Mouse (Mus musculus) embryonic facial prominence, embryonic 11.5 days (tissue): ENCODE data around the gene Pard3. TPM values are rescaled to one million over a fixed set of nuclear protein-coding genes. Genes with fewer than 3 reads are reported as not detected.

Experiments
- ATAC-seq: fragments of 200-750 bp; cut with Nextera tagmentation; replicated peaks from 2 replicates; pipeline ENCODE4 v1.8.0; 2017; ENCODE audit warnings: low read depth; ENCODE audit not compliant: insufficient number of reproducible peaks, low FRiP score, low TSS enrichment
- DNase-seq: peaks from one replicate; pipeline ENCODE4 v3.0.0-alpha.2; 2015; ENCODE audit warnings: low spot score
- H3K27ac ChIP-seq: fragments of 300-500 bp; sonication (generic); replicated peaks from 2 replicates; pipeline ENCODE4 v1.5.1; 2014; ENCODE audit warnings: mild to moderate bottlenecking, low read depth, low read length, control low read depth
- H3K27me3 ChIP-seq: fragments of 300-500 bp; sonication (generic); 2 replicates; pipeline ENCODE4 v1.6.1; 2014; ENCODE audit warnings: mild to moderate bottlenecking, low read length, moderate library complexity, mixed read lengths; ENCODE audit not compliant: control insufficient read depth, insufficient read depth
- H3K36me3 ChIP-seq: fragments of 300-500 bp; sonication (generic); replicated peaks from 2 replicates; pipeline ENCODE4 v1.6.1; 2014; ENCODE audit warnings: low read depth, mild to moderate bottlenecking, low read length, moderate library complexity, mixed read lengths; ENCODE audit not compliant: control insufficient read depth, insufficient read depth
- H3K4me1 ChIP-seq: fragments of 300-500 bp; sonication (generic); 2 replicates; pipeline ENCODE4 v1.6.1; 2014; ENCODE audit warnings: low read length, mixed read lengths; ENCODE audit not compliant: control insufficient read depth, insufficient read depth
- H3K4me2 ChIP-seq: fragments of 300-500 bp; sonication (generic); 2 replicates; pipeline ENCODE4 v1.6.1; 2014; ENCODE audit warnings: low read depth, mild to moderate bottlenecking, control low read depth, low read length, moderate library complexity
- H3K4me3 ChIP-seq: fragments of 300-500 bp; sonication (generic); 2 replicates; pipeline ENCODE4 v1.5.1; 2014; ENCODE audit warnings: low read depth, low read length, control low read depth
- H3K9ac ChIP-seq: fragments of 300-500 bp; sonication (generic); replicated peaks from 2 replicates; pipeline ENCODE4 v1.6.1; 2014; ENCODE audit warnings: mild to moderate bottlenecking, control low read depth, low read length
- H3K9me3 ChIP-seq: fragments of 300-500 bp; sonication (generic); replicated peaks from 2 replicates; pipeline ENCODE4 v1.6.1; 2016; ENCODE audit warnings: mild to moderate bottlenecking, low read length, inconsistent platforms, mixed read lengths; ENCODE audit not compliant: control insufficient read depth
- WGBS: fragments of 180-500 bp; shearing (Covaris S2); extraction: QIAGEN DNeasy Blood & Tissue Kit; methylation state at CpG from one replicate; pipeline ENCODE4 v1.1.7; 2014; 5-methylcytosine and 5-hydroxymethylcytosine counted together
- polyA plus RNA-seq: library from polyadenylated mRNA; unstranded; fragments of >200 nt; fragmentation: Nextera tagmentation; extraction: Ambion mirVana; gene quantifications from 2 replicates; pipeline ENCODE4 v1.2.1, GENCODE M21; 2014

Gene Pard3
- polyA plus RNA-seq, 1 experiment from 2014 or later: 34.5 TPM

DNA sequence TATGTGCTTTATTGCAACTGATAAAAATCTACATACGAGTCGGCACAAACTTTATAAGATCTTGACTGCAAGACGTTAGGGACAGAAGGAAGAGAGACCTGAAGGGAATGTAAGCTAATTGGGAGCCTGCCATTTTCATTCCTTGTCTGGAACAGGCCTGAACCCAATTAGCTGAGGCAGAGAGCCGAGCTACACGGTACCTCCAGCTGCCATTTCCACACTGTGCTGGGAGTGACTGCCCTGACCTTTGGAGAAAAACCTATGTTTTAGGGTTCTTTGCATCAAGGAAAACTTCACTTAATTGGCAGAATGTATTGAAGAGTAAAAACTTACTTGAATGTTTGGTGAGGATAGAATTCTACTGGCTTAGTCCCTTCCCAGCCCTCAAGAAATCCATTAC, 262.1 kb downstream of the Pard3 start:
- no peaks in the 10 kb centered on the region for H3K9me3 ChIP-seq
- no peak overlapping the region for H3K4me2 ChIP-seq
- no peak overlapping the region for H3K9ac ChIP-seq
- no peak overlapping the region for H3K4me3 ChIP-seq
- no peaks in the 10 kb centered on the region for H3K36me3 ChIP-seq
- no peak overlapping the region for H3K27ac ChIP-seq
- H3K27me3 ChIP-seq: no peaks in the 10 kb centered on the region
- WGBS: 33% methylated on average over 5 of the region's 5 CpGs
- no peaks in the 10 kb centered on the region; the same call in 1 of the 2 replicates for H3K4me1 ChIP-seq
- ATAC-seq (no peak), DNase-seq (peak; percentile 30)

GRCm38 (mm10) chr8:127330258-127331187, 266.8 kb downstream of the Pard3 start:
- H3K4me2 ChIP-seq: no peak overlapping the region
- no peak for DNase-seq
- H3K9ac ChIP-seq: no peak overlapping the region
- H3K27me3 ChIP-seq: no peaks in the 10 kb centered on the region
- H3K27ac ChIP-seq: no peak overlapping the region
- H3K9me3 ChIP-seq: no peaks in the 10 kb centered on the region
- H3K4me1 ChIP-seq: no peaks in the 10 kb centered on the region; the same call in 1 of the 2 replicates
- H3K4me3 ChIP-seq: no peak overlapping the region
- no peak; the same call in 1 of the 2 replicates for ATAC-seq
- H3K36me3 ChIP-seq: no peaks in the 10 kb centered on the region
- 38% methylated on average over 12 of the region's 12 CpGs for WGBS

GRCm38 (mm10) chr8:127331751-127332150, 268.1 kb downstream of the Pard3 start:
- DNase-seq (peak; percentile 60), ATAC-seq (no peak)
- Histone ChIP-seq H3K27me3 (no peaks in the 10 kb centered on the region), H3K9me3 (no peaks in the 10 kb centered on the region), H3K4me1 (no peaks in the 10 kb centered on the region), H3K36me3 (no peaks in the 10 kb centered on the region), H3K4me2 (no peak overlapping the region), H3K4me3 (no peak overlapping the region), H3K27ac (no peak overlapping the region), H3K9ac (no peak overlapping the region)
- WGBS: 100% methylated on average over 1 of the region's 1 CpGs

DNA sequence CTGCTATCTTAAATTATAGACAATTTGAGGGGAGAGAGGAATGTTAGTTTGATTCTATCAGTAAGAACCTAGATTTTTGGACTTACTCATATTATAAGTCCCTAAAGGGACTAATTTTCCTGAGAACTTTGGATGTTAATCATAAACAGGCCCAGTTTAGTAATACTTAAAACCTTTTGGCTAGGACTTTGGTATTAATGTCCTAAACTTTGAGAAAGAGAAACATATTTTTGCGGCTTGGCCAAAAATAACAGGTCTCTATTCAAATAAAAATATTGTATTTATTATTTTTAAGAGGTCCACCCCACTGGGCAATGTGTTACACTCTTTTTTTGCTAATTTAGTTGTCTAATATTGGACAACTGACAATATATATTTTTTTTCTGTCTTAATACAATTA, 271.5 kb downstream of the Pard3 start:
- Histone ChIP-seq H3K36me3 (no peaks in the 10 kb centered on the region), H3K4me2 (no peak overlapping the region), H3K9me3 (no peaks in the 10 kb centered on the region), H3K27me3 (no peaks in the 10 kb centered on the region), H3K4me3 (no peak overlapping the region), H3K4me1 (no peaks in the 10 kb centered on the region), H3K9ac (no peak overlapping the region), H3K27ac (no peak overlapping the region)
- DNase-seq: no peak
- WGBS: 71% methylated on average over 1 of the region's 1 CpGs
- no peak for ATAC-seq

GRCm38 (mm10) chr8:127338183-127338582, 274.5 kb downstream of the Pard3 start:
- ATAC-seq: no peak
- Histone ChIP-seq H3K9ac (no peak overlapping the region), H3K9me3 (no peaks in the 10 kb centered on the region), H3K27ac (no peak overlapping the region), H3K27me3 (no peaks in the 10 kb centered on the region), H3K4me1 (no peaks in the 10 kb centered on the region), H3K36me3 (no peaks in the 10 kb centered on the region), H3K4me2 (no peak overlapping the region), H3K4me3 (no peak overlapping the region)
- no peak for DNase-seq
- WGBS: 51% methylated on average over 11 of the region's 11 CpGs

GRCm38 (mm10) chr8:127341046-127341445, 277.4 kb downstream of the Pard3 start:
- no peak overlapping the region for H3K4me2 ChIP-seq
- 81% methylated on average over 7 of the region's 7 CpGs for WGBS
- no peaks in the 10 kb centered on the region for H3K36me3 ChIP-seq
- H3K9ac ChIP-seq: no peak overlapping the region
- H3K27me3 ChIP-seq: no peaks in the 10 kb centered on the region
- no peak for ATAC-seq
- H3K4me3 ChIP-seq: no peak overlapping the region
- no peak for DNase-seq
- H3K4me1 ChIP-seq: no peaks in the 10 kb centered on the region
- no peaks in the 10 kb centered on the region for H3K9me3 ChIP-seq
- no peak overlapping the region for H3K27ac ChIP-seq

- H3K9me3 ChIP-seq: no peaks in the 10 kb centered on the region
- no peak for ATAC-seq
- H3K9ac ChIP-seq: no peak overlapping the region
- no peak for DNase-seq
- WGBS: 61% methylated on average over 2 of the region's 2 CpGs
- no peak overlapping the region for H3K4me3 ChIP-seq
- H3K36me3 ChIP-seq: no peaks in the 10 kb centered on the region
- no peak overlapping the region for H3K27ac ChIP-seq
- H3K4me1 ChIP-seq: no peaks in the 10 kb centered on the region
- H3K27me3 ChIP-seq: no peaks in the 10 kb centered on the region
- H3K4me2 ChIP-seq: no peak overlapping the region
These were observed 279.4 kb downstream of the Pard3 start for GRCm38 (mm10) chr8:127343115-127343514.

- no peaks in the 10 kb centered on the region for H3K4me1 ChIP-seq
- WGBS: 80% methylated on average over 3 of the region's 3 CpGs
- no peaks in the 10 kb centered on the region for H3K9me3 ChIP-seq
- no peak for ATAC-seq
- no peaks in the 10 kb centered on the region for H3K27me3 ChIP-seq
- no peak overlapping the region for H3K4me3 ChIP-seq
- no peak overlapping the region for H3K9ac ChIP-seq
- H3K36me3 ChIP-seq: no peaks in the 10 kb centered on the region
- DNase-seq: no peak
- H3K27ac ChIP-seq: no peak overlapping the region
- no peak overlapping the region for H3K4me2 ChIP-seq
These were observed 280.7 kb downstream of the Pard3 start for GRCm38 (mm10) chr8:127344421-127344820.
